Mouse (Mus musculus) testis, adult 2 months (tissue): Measurements from ENCODE around the gene Cfh. TPM values are rescaled to one million over a fixed set of nuclear protein-coding genes. Genes with fewer than 3 reads are reported as not detected.

Source experiments
- H3K27ac ChIP-seq: fragments of 200-500 bp; 2 replicates; pipeline ENCODE4 v1.5.1; 2012; ENCODE audit warnings: low read depth, low read length; ENCODE audit not compliant: control insufficient read depth, insufficient read depth
- H3K27me3 ChIP-seq: fragments of 200-500 bp; 2 replicates; pipeline ENCODE4 v1.6.1; 2012; ENCODE audit warnings: mild to moderate bottlenecking, low read length, moderate library complexity; ENCODE audit not compliant: control insufficient read depth, insufficient read depth
- H3K36me3 ChIP-seq: fragments of 200-500 bp; 2 replicates; pipeline ENCODE4 v1.6.1; 2012; ENCODE audit warnings: mild to moderate bottlenecking, low read length; ENCODE audit not compliant: control insufficient read depth, insufficient read depth
- H3K4me1 ChIP-seq: fragments of 200-500 bp; 2 replicates; pipeline ENCODE4 v1.6.1; 2012; ENCODE audit warnings: low read length; ENCODE audit not compliant: control insufficient read depth, insufficient read depth
- H3K4me3 ChIP-seq: fragments of 200-500 bp; 2 replicates; pipeline ENCODE4 v1.5.1; 2012; ENCODE audit warnings: low read depth, mild to moderate bottlenecking, low read length, moderate library complexity, mixed read lengths; ENCODE audit not compliant: control insufficient read depth
- CTCF ChIP-seq: fragments of 200-500 bp; IDR thresholded peaks from 2 replicates; pipeline ENCODE4 v1.5.1; 2012; ENCODE audit warnings: low read depth, mild to moderate bottlenecking, inconsistent platforms, low read length, moderate library complexity; ENCODE audit not compliant: control insufficient read depth, insufficient read depth, insufficient replicate concordance
- POLR2A ChIP-seq: fragments of 200-500 bp; IDR thresholded peaks from 2 replicates; pipeline ENCODE4 v1.6.1; 2012; ENCODE audit warnings: low read depth, mild to moderate bottlenecking, inconsistent platforms, low read length, moderate library complexity; ENCODE audit not compliant: control insufficient read depth
- polyA plus RNA-seq: library from polyadenylated mRNA; depleted of rRNA; stranded (reverse); fragments of >200 nt; gene quantifications from 2 replicates; pipeline ENCODE4 v1.2.3, GENCODE M21; 2012; rRNA removed

The Cfh gene
- polyA plus RNA-seq, 1 experiment: 0.95 TPM

DNA sequence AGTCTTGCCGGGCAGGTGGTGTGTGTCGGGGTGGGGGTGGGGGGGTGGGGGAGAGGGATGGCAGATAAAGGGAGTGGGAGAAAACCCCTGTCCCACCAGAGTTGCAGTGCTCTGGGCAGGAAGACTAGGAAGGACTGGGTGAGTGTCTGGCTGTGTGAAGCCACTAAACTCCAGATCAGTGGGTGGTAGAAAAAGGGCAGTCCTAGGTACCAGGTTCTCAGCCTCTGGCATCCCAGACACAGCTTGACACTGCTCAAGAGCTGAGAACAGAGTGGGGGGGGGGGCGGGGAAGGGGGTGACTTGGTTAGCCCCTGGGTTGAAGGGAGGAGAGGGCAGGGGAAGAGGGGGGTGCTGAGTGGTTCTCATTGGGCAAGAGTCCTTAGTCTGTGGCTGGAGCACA is 24.6 kb downstream of the Cfh start:
- H3K4me3 ChIP-seq: no peak overlapping the region
- no peak overlapping the region for H3K27ac ChIP-seq
- TF ChIP-seq POLR2A (no peak), CTCF (no peak)
- no peaks in the 10 kb centered on the region for H3K27me3 ChIP-seq
- no peaks in the 10 kb centered on the region for H3K4me1 ChIP-seq
- H3K36me3 ChIP-seq: no peaks in the 10 kb centered on the region

DNA sequence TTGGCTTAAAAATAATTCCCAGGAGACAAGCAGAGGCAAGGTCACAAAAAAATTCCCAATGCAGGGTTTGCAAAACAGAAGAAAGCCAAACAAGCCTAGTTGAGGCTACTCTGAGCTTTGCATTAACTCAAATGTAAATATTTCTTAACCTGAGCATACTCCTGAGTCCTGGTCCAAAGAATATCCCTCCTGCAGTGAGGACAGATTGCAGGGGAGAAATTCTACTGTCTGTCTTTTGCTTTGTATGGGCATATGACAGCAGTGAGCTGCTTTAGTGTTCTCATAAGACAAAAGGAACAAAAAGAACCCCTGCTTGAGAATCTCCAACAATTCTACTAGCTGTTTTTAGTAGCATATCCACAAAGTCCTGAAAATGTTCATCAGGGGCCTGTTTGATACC is 114.1 kb downstream of the Cfh start:
- Histone ChIP-seq H3K27ac (no peak overlapping the region), H3K27me3 (no peaks in the 10 kb centered on the region), H3K4me1 (no peaks in the 10 kb centered on the region), H3K4me3 (no peak overlapping the region), H3K36me3 (no peaks in the 10 kb centered on the region)
- no peak for TF ChIP-seq POLR2A
- TF ChIP-seq CTCF: no peak

Other genes starting within 250 kb of the Cfh start
- 0.05 and 0.06 TPM in 2 replicates for gene Kcnt2, start 62.4 kb upstream of the Cfh start, polyA plus RNA-seq